19 mouse cellular contexts compared by ENCODE assay signal in the genomic region with DNA sequence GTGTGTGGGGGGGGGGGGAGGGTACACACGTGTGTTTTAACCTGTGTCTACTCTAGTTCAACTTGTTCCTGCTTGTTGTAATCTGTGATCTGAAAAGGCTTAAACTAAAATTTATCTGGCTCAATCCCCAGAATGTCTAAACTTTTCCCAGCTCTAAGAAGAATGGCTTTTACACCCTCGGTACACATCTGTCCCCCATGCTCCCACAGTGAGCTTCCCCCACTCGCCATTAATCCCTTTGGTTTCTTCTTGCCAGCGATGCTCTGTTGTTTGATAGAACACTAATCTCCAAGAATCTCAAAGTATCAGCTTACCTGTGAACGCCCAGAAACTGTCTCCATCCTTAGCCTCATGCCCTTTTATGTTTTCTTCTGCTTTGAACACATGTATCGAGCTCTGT.
"Had no signal": no experiment of that assay in that cellular context is flagged by ENCODE, and none has a peak within 500 bp of the region (broad histone marks: within the 10 kb centered on the region; RNA-seq: fewer than 3 reads in every experiment).

No protein-coding gene starts in this region.

- DNase-seq: lung, adult 18-20 months; lung, embryonic 14.5 days; lung, postnatal 10 days; lung, postnatal 4 days; midbrain, embryonic 14.5 days; retina, postnatal 1 day; right cerebral cortex, adult 18-20 months; right cerebral cortex, postnatal 25 days; right cerebral cortex, postnatal 4 days; spleen, adult 18-20 months; thymus, adult 18-20 months; thymus, postnatal 25 days; thymus, postnatal 4 days had no signal

- ATAC-seq: midbrain, embryonic 16.5 days had no signal

- H3K4me3 ChIP-seq: midbrain, embryonic 10.5 days; midbrain, embryonic 12.5 days; myocyte; neural tube, embryonic 13.5 days; neural tube, embryonic 15.5 days had no signal

- H3K9me3 ChIP-seq: midbrain, embryonic 10.5 days; midbrain, embryonic 12.5 days; neural tube, embryonic 13.5 days; neural tube, embryonic 15.5 days had no signal

- H3K36me3 ChIP-seq: midbrain, embryonic 10.5 days; midbrain, embryonic 12.5 days; neural tube, embryonic 13.5 days; neural tube, embryonic 15.5 days had no signal

- H3K9ac ChIP-seq: lung, embryonic 14.5 days; midbrain, embryonic 12.5 days; neural tube, embryonic 13.5 days; neural tube, embryonic 15.5 days had no signal

- H3K27ac ChIP-seq: midbrain, embryonic 10.5 days; midbrain, embryonic 12.5 days; neural tube, embryonic 13.5 days; neural tube, embryonic 15.5 days had no signal

- H3K4me2 ChIP-seq: lung, embryonic 14.5 days; midbrain, embryonic 12.5 days; neural tube, embryonic 13.5 days; neural tube, embryonic 15.5 days had no signal

- H3K4me1 ChIP-seq: neural tube, embryonic 13.5 days; neural tube, embryonic 15.5 days had no signal

- H3K27me3 ChIP-seq: midbrain, embryonic 12.5 days; neural tube, embryonic 15.5 days had no signal
